Mouse (Mus musculus) heart, embryonic 10.5 days (tissue): ENCODE measurements around the gene Sspo. TPM values are rescaled to one million over a fixed set of nuclear protein-coding genes. Genes with fewer than 3 reads are reported as not detected.
A peak's percentile ranks its signal among the peaks of the same experiment; 100 is the strongest.

ENCODE experiments used
- DNase-seq: peaks from one replicate; pipeline ENCODE4 v3.0.0-alpha.2; 2017; ENCODE audit warnings: low spot score
- H3K27ac ChIP-seq: fragments of 300-500 bp; sonication (generic); 2 replicates; pipeline ENCODE4 v1.5.1; 2016; ENCODE audit warnings: mild to moderate bottlenecking
- H3K27me3 ChIP-seq: fragments of 300-500 bp; sonication (generic); 2 replicates; pipeline ENCODE4 v1.6.1; 2016; ENCODE audit warnings: mild to moderate bottlenecking; ENCODE audit not compliant: poor library complexity, insufficient read depth, severe bottlenecking
- H3K36me3 ChIP-seq: fragments of 300-500 bp; sonication (generic); 2 replicates; pipeline ENCODE4 v1.6.1; 2016; ENCODE audit warnings: mild to moderate bottlenecking, moderate library complexity
- H3K4me1 ChIP-seq: fragments of 300-500 bp; sonication (generic); 2 replicates; pipeline ENCODE4 v1.6.1; 2016; ENCODE audit warnings: mild to moderate bottlenecking
- H3K4me3 ChIP-seq: fragments of 300-500 bp; sonication (generic); 2 replicates; pipeline ENCODE4 v1.5.1; 2016; ENCODE audit warnings: mild to moderate bottlenecking, moderate library complexity
- H3K9me3 ChIP-seq: fragments of 300-500 bp; sonication (generic); 2 replicates; pipeline ENCODE4 v1.6.1; 2016; ENCODE audit warnings: mild to moderate bottlenecking, moderate library complexity
- WGBS: fragments of 180-500 bp; shearing (Covaris S2); methylation state at CpG from one replicate; pipeline ENCODE4 v1.1.7; 2016; 5-methylcytosine and 5-hydroxymethylcytosine counted together
- polyA plus RNA-seq: library from polyadenylated mRNA; unstranded; fragments of >200 nt; fragmentation: Nextera tagmentation; extraction: Ambion mirVana; gene quantifications from 2 replicates; pipeline ENCODE4 v1.2.1, GENCODE M21; 2016

Sspo gene
- polyA plus RNA-seq, 1 experiment from 2014 or later: 0.15 TPM

DNA sequence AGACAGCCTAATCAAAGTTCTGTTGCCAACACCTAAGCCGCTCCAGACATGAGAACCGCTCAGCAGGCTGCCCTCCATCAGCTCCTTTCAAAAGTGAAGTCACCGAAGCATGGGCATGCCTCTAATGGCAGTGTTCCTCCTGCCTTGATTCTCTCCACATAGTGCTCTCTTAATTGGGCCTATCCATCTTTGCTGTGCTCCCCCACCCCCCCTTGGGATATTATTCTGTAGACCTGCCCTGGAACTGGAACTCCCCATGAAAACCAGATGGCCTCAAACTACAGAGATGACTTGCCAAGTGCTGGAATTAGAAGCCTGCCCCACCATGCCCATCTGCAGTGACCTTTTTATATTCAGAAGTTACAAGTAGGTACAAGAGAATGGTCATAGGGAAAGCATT lies 24.7 kb upstream of the Sspo start:
- no peak for DNase-seq
- no peaks in the 10 kb centered on the region for H3K27me3 ChIP-seq
- 80% methylated on average over 3 of the region's 3 CpGs for whole genome bisulfite sequencing
- peaks cover 8% of the 10 kb centered on the region; the same call in 1 of the 2 replicates for H3K4me1 ChIP-seq
- no peak overlapping the region for H3K4me3 ChIP-seq
- no peak overlapping the region for H3K27ac ChIP-seq
- H3K36me3 ChIP-seq: 0 out of 2 replicates have a peak, but pooled peaks cover under 1% of the 10 kb centered on the region
- H3K9me3 ChIP-seq: no peaks in the 10 kb centered on the region

DNA sequence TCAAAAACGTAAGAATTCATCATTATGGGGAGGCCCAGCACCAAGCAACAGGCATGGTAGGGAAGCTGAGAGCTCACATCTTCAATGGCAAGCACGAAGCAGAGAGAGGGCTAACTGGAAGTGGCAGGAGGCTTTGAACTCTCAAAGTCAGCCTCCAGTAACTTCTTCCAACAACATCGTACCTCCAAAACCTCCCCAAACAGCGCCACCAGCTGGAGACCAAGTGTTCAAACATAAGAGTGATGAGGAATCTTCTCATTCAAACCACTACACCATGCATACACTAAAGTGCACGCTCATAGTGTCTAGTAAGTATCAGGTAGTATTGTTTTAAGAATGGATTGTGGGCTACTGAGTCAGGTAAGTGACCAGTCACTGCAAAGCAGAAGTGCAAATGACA lies 24.0 kb upstream of the Sspo start:
- DNase-seq: no peak
- no peak overlapping the region for H3K27ac ChIP-seq
- H3K36me3 ChIP-seq: no peaks in the 10 kb centered on the region
- peaks cover 8% of the 10 kb centered on the region; the same call in 1 of the 2 replicates for H3K4me1 ChIP-seq
- no peak overlapping the region for H3K4me3 ChIP-seq
- 58% methylated on average over 5 of the region's 5 CpGs for WGBS
- no peaks in the 10 kb centered on the region for H3K9me3 ChIP-seq
- H3K27me3 ChIP-seq: no peaks in the 10 kb centered on the region

DNA sequence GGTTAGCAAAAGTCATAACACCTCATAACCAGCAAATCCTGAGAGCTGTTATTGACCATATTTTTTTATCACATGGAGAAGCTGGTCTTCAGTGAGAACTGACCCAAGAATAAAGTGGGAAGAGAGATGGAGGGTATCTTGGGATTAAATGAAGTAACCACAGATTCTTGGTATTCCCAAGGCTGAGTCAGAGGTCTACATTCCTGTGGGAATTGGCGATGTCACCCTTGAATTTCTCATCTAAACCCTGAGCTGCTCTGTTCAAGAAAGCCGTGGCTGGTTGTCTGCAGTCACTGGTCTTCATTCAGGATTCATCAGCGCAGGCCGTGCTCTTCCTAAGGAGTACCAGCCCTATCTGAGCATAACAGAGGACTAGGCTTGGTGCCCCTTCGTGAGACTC lies 21.1 kb upstream of the Sspo start:
- no peaks in the 10 kb centered on the region for H3K36me3 ChIP-seq
- H3K27ac ChIP-seq: no peak overlapping the region
- 75% methylated on average over 5 of the region's 5 CpGs for WGBS
- H3K27me3 ChIP-seq: no peaks in the 10 kb centered on the region
- H3K9me3 ChIP-seq: no peaks in the 10 kb centered on the region
- no peak overlapping the region for H3K4me3 ChIP-seq
- no peak for DNase-seq
- 0 out of 2 replicates have a peak, but pooled peaks cover 3% of the 10 kb centered on the region for H3K4me1 ChIP-seq

DNA sequence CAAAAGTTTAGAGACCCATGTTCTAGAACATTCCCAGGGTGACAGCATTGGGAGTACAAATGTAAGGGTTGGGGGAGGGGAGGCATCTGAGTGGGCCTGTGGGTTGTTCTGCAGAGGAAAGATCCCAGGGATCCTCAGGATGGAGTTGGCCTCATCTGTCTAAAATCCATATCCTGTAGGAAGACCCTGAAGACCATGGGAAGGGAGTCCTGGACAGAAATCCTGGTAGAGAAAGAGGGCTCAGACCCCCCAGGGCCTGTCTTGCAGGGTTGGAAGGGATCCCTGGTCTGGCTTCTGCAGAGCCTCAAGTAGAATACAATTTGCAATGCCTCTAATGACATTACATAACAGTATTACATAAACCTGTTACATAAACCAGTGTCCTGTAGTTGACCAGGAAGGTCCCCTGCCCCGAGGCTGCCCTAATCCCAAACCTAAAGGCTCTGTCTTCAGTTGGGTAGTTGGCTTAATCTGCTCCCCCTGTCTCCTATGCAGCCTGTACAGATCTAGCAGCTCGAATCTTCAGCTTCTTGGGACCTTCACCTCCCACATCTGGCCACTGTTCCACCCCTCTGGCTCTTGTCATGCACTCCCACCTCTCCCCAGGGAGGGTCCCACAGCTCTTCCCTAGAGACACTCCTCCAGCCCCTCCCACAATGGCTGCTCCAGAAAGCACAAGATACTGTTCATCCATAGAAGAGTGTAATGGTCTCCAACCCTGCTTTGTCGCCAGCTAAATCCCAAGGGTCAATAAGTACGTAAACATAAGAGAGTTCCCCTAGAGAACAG lies 19.1 kb upstream of the Sspo start:
- H3K4me1 ChIP-seq: peaks cover 11% of the 10 kb centered on the region
- H3K27me3 ChIP-seq: no peaks in the 10 kb centered on the region
- WGBS: 73% methylated on average over 4 of the region's 4 CpGs
- no peak overlapping the region for H3K4me3 ChIP-seq
- H3K27ac ChIP-seq: no peak overlapping the region
- no peaks in the 10 kb centered on the region for H3K9me3 ChIP-seq
- no peak for DNase-seq
- no peaks in the 10 kb centered on the region for H3K36me3 ChIP-seq

DNA sequence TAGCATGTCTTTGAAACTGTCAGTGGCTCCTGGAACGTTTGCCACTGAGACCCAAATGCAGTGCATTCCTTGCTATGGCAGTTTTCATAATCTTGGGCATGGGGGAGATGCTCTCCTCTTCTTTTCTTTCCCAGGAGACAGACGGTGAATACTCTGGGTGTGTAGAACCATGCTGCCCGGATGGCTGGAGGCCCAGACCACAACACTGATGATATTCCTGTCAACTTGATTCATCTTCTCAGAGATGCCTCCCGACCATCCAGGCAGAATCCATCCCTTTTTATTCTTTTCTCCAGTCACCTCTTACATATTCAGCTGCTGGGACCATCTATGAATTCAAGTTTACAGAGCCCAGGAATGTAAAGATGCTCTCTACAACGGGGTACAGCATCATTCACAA lies 17.3 kb upstream of the Sspo start:
- 75% methylated on average over 5 of the region's 5 CpGs for WGBS

DNA sequence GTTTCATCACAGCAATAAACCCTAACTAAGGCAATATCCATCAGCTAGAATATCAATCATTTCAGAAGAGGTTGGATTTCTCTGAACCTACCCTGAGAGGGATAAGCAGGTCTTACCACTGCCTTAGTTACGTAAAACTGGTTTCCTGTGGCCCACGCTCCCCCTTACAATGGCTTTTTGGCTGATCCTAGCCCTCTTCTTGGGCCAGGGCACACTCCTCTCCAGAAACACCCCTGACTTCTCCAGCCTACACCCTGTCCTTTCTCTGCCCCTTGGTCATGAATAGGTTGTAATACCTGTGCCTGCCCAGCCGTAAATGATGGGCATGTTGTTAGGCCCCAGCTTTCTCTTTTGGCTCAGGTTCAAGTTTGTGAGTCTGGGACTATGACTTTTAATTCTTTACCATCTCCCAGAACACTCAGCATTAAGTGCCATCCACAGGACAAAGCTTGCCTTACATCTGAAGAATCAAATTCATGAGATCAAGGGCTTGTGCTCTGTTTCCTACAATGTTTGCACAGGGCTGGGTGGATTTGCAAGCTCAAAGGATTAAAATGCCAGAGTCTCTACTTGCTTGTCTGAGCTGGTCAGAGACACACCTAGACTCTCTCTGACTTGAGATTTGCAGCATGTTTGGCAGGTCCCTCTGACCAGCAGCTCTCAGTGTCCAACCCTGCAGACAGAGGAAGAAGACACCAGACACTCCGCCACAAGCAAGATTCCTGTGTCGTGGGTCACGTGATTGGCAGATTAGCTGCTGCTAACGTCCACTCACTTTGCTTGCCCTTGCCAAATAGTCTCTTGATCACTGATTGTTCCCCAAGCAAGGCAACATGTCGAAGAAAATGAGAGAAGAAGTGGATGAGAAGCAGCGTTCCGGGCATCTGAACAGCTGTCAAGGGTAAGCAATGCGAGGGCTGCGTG lies 14.9 kb upstream of the Sspo start:
- Histone ChIP-seq H3K36me3 (peaks cover 11% of the 10 kb centered on the region), H3K4me1 (peaks cover 24% of the 10 kb centered on the region), H3K9me3 (no peaks in the 10 kb centered on the region), H3K27me3 (peaks cover 25% of the 10 kb centered on the region), H3K4me3 (no peak overlapping the region), H3K27ac (no peak overlapping the region)
- 51% methylated on average over 12 of the region's 12 CpGs for WGBS
- no peak for DNase-seq

More for the DNA sequence above, 17.3 kb upstream of the Sspo start:
- Histone ChIP-seq H3K9me3 (no peaks in the 10 kb centered on the region), H3K36me3 (no peaks in the 10 kb centered on the region), H3K27me3 (peaks cover under 1% of the 10 kb centered on the region; the same call in 1 of the 2 replicates), H3K27ac (no peak overlapping the region), H3K4me1 (peaks cover 16% of the 10 kb centered on the region), H3K4me3 (no peak overlapping the region)
- no peak for DNase-seq

DNA sequence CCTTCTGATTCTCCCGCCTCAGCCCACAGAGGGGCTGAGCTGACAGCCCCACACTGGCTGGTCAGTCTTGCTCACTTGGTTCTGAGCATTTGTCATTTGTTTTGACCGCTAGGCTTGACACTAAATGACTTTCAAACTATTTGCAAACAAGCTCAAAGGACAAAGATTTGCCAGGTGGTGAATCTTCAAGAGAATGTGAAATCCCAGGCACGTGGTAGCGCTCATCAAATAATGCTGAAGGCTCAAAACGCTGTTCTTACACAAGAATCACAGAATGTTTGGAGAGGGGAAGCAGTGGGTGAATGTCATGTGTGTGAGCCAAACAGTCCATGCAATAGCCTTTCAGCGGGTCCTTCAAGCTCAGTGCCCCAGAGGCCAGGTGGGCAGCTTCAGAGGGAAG lies 13.4 kb upstream of the Sspo start:
- DNase-seq: no peak
- no peaks in the 10 kb centered on the region for H3K9me3 ChIP-seq
- no peak overlapping the region for H3K27ac ChIP-seq
- 64% methylated on average over 6 of the region's 6 CpGs for WGBS
- H3K4me1 ChIP-seq: peaks cover 39% of the 10 kb centered on the region
- H3K4me3 ChIP-seq: no peak overlapping the region
- peaks cover 39% of the 10 kb centered on the region for H3K27me3 ChIP-seq
- H3K36me3 ChIP-seq: peaks cover 26% of the 10 kb centered on the region

DNA sequence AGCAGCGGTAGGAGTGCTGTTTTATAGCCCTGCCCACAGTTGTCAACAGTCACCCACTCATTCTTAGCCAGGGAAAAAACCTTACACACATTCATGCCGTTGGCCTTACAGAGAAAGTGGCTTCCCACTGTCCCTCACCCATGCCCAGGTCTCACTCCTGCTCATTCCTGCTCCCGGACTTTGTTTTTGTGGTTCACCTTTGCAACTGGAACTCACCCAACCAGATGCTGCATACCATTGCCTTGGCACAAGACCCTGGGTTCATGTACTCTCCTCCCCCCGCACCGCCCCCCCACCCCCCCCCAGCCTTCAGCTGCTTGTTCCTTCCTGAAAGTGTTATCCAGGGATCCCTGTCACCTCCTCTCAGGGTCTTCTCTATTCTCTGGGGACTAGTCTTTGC lies 12.9 kb upstream of the Sspo start:
- Histone ChIP-seq H3K4me3 (no peak overlapping the region), H3K4me1 (peaks cover 44% of the 10 kb centered on the region), H3K27me3 (peaks cover 44% of the 10 kb centered on the region), H3K36me3 (peaks cover 29% of the 10 kb centered on the region), H3K9me3 (no peaks in the 10 kb centered on the region), H3K27ac (no peak overlapping the region)
- 62% methylated on average over 5 of the region's 5 CpGs for WGBS
- no peak for DNase-seq

DNA sequence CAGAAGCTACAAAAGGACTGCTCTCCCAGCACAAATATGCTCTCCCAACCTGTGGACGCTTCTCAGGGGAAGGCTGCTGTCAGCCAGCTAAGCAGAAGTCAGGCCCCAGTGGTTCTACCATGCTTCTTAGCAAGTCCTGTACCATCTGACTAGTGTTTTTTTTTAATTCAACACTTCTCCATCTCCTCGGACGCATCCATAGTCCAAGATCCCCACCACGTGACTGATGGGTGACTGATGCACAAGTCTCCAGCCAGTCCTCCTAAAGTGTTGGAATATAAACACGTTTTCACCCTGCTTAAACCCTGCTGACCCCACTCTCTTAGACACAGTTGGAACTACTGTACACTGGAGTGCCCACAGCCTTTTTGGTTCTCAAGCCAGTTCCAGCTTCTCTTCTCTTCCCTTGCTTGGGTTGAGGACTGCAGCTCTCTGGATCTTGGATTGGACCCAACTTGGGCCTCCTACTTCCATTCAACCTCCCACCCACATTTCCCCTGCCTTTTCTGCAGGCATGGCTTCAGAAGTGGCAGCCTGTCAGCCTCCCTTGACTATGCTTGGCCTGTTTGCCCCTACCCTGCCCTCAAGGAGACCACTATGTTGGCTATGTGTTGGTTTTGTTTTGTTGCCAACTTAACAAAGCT lies 12.2 kb upstream of the Sspo start:
- Histone ChIP-seq H3K4me3 (no peak overlapping the region), H3K27me3 (peaks cover 51% of the 10 kb centered on the region), H3K36me3 (peaks cover 29% of the 10 kb centered on the region), H3K4me1 (peaks cover 50% of the 10 kb centered on the region), H3K9me3 (no peaks in the 10 kb centered on the region), H3K27ac (no peak overlapping the region)
- 75% methylated on average over 5 of the region's 5 CpGs for WGBS
- no peak for DNase-seq

DNA sequence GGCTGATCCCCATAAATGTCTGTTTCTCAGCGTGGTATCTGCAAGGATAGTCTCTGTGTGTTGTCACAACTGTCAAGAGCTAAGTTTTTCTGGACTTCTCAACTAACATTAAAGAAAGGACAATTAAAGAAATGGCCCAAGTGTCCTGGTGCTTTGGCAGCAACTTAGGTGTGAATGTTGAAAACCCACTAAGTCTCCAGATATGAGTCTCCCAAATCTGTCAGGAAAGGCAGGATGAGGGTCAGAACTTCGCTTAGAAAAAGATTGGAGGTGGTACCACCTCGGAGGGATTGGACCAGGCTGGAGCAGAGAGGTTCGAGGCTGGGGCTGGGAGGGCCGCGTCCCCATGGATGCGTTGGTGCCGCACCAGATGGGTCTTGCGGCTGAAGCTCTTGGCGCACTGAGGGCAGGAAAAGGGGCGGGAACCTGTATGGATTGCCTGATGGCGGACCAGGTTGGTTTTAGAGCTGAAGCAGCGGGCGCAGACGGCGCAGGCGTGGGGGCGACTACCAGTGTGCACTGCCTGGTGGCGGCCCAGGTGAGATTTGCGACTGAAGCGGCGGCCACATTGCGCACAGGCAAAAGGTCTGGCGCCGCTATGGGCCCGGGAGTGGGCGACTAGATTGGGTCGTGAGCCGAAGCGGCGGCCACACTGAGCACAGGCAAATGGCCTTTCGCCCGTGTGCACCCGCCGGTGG lies 10.2 kb upstream of the Sspo start:
- peaks cover 47% of the 10 kb centered on the region for H3K36me3 ChIP-seq
- peak overlapping the region; percentile 11; the same call in 1 of the 2 replicates for H3K27ac ChIP-seq
- WGBS: 26% methylated on average over 35 of the region's 35 CpGs
- H3K4me3 ChIP-seq: peak overlapping the region; percentile 52
- no peaks in the 10 kb centered on the region for H3K9me3 ChIP-seq
- no peak for DNase-seq
- peaks cover 62% of the 10 kb centered on the region for H3K27me3 ChIP-seq
- H3K4me1 ChIP-seq: peaks cover 54% of the 10 kb centered on the region

DNA sequence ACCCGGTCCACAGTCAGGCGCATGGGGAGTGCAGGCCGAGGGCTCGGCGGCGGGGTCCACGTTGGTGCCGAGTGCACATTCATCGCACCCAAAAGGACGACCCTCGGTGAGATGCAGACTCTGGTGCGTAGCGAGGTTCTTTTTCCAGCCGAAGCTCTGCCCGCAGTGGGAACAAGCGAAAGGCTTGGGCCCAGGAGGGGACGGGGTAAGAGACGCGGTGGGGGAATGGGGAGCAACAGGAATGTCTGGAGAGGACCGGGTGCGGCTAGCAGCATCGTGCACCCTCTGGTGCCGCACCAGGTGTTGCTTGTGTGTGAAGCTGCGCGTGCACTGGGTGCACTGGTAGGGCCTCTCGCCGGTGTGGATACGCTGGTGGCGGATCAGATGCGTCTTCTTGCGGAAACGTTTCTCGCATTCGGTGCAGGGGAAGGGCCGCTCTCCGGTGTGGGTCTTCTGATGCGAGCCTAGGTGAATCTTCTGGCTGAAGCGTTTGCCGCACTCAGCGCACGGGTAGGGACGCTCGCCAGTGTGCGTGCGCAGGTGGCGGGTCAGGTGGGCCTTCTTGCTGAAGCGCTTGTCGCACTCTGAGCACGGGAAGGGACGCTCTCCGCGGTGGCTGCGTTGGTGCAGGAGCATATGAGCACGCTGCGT lies 9.4 kb upstream of the Sspo start:
- H3K27ac ChIP-seq: peak overlapping the region; percentile 16
- H3K27me3 ChIP-seq: peaks cover 62% of the 10 kb centered on the region
- WGBS: 15% methylated on average over 55 of the region's 55 CpGs
- no peak for DNase-seq
- peaks cover 47% of the 10 kb centered on the region for H3K36me3 ChIP-seq
- H3K4me3 ChIP-seq: peak overlapping the region; percentile 52
- peaks cover 51% of the 10 kb centered on the region for H3K4me1 ChIP-seq
- H3K9me3 ChIP-seq: no peaks in the 10 kb centered on the region

DNA sequence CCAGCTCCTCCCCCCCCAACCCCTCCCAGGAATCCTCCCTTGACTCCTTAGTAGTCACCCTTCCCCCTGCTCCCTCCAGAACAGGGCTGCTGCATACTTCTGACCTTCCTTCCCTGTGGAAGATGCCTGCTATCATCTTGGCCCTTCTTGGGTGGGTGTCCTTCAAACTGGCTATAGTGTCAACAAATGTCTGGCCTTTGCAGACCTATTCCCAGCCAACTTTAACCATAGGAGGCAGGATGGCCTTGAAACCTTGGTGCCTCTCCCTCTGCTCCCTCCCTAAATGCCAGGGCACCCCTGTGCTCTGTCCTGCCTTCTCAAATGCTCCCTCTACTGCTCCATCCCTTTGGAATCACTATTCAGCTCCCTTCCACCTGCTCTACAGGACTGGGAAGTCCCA lies 8.4 kb upstream of the Sspo start:
- H3K9me3 ChIP-seq: no peaks in the 10 kb centered on the region
- peaks cover 55% of the 10 kb centered on the region for H3K4me1 ChIP-seq
- H3K36me3 ChIP-seq: peaks cover 47% of the 10 kb centered on the region
- H3K27me3 ChIP-seq: peaks cover 62% of the 10 kb centered on the region
- no peak for DNase-seq
- H3K27ac ChIP-seq: peak overlapping the region; percentile 16; the same call in 1 of the 2 replicates
- no peak overlapping the region for H3K4me3 ChIP-seq
